Mouse (Mus musculus) cerebellum, postnatal 25 days (tissue): Measurements from ENCODE around the gene Gfer.
"Not testable (repeated sequence)": the region's sequence is repeated elsewhere in the genome, so short reads cannot be mapped to it uniquely, and the experiment has no call there.

Experiments used
- DNase-seq, 2 experiments: peaks; one replicate each; pipeline ENCODE4 v3.0.0; 2021; ENCODE audit warnings: mixed read lengths in 2 of 2

Gene Gfer

GRCm38 (mm10) chr17:24722220-24722924 lies 26.4 kb upstream of the Gfer start:
- DNase-seq, result no peak

GRCm38 (mm10) chr17:24721383-24721955 lies 25.5 kb upstream of the Gfer start:
- DNase-seq, result not testable (repeated sequence)

DNA sequence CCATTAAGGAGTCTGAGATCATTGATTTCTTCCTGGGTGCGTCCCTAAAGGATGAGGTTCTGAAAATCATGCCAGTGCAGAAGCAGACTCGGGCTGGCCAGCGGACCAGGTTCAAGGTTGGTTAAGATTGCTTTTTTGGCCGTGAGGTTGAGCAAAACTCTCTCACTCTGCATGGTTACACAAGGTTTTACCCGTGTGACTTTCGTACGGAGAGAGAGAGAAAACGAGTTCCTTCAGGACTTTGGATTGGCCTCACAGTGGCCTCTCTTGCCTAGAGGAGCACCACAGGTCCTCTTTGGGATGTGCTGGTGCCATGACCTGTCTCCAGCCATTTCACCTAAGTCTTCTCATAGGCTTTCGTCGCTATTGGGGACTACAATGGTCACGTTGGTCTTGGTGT lies 24.7 kb upstream of the Gfer start:
- not testable (repeated sequence) for DNase-seq

DNA sequence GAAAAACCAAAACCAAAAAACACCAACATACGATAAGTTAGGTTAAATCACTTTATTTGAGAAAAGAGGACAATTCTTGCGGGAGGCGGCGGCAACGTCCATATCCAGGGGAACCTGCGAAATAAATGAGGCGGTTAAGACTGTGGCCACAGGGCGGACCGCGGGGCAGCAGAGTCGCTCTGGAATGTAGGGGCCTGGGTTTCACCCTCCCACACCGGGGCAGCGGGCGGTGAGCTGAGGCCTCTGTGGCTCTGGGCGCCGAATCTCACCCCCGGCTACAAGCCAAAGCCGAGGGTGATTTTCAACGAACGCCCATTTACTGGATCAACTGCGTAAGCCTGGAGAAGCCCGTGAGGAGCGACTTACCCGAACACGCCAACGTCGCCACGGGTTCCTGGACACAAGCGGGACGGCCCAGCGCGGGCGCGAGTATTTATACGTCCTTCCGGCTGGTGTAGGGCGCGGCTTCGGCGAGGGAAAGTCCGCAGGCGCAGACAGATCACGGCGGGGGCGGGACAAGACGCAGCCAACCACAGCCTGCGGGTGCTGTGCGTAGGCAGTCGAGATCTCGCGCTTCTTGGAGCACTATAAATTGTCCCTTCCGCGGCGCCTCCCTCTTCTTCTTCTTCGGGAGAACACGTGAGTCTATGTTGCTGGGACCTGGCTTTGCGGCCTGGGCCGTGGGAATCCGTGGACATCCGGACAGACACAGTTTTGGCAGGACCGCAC lies 23.7 kb upstream of the Gfer start:
- DNase-seq, result peak; percentile 97 to 99

GRCm38 (mm10) chr17:24718938-24719337 lies 23.0 kb upstream of the Gfer start:
- not testable (repeated sequence) for DNase-seq

GRCm38 (mm10) chr17:24717943-24718342 lies 22.0 kb upstream of the Gfer start, which contains the start of the genes Rnf151 and Rps2:
TSS of gene Rnf151 (minus strand) at chr17:24718063.
TSS of gene Rps2 (plus strand) at chr17:24718116.
- DNase-seq, result no peak

DNA sequence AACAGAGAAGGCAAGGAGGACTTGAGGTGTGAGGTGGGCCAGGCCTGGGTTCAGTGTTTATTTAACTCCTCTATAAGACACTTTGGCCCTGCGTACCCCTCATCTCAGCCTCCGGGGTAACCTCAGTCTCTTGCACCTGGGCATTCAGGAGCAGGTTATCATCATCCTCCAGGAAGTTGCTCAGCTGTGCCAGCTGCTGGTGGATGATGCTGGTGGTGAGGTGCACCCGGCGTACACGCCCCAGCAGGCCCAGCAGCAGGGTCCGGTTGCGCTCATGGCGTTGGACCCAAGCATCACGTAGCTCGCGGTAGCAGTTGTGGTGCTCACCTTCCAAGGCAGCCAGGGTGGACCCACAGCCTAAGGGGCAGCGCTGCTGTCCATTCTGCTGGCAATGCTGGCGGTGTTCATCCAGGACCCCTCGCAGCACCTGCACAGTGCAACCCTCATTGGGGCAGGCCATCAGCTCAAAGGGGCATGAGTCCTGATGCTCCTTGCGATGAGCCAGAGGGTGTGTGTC lies 20.3 kb upstream of the Gfer start:
- DNase-seq, result no peak

GRCm38 (mm10) chr17:24715556-24715955 lies 19.6 kb upstream of the Gfer start:
- no peak for DNase-seq

GRCm38 (mm10) chr17:24708646-24709045 lies 12.7 kb upstream of the Gfer start:
- no peak for DNase-seq

DNA sequence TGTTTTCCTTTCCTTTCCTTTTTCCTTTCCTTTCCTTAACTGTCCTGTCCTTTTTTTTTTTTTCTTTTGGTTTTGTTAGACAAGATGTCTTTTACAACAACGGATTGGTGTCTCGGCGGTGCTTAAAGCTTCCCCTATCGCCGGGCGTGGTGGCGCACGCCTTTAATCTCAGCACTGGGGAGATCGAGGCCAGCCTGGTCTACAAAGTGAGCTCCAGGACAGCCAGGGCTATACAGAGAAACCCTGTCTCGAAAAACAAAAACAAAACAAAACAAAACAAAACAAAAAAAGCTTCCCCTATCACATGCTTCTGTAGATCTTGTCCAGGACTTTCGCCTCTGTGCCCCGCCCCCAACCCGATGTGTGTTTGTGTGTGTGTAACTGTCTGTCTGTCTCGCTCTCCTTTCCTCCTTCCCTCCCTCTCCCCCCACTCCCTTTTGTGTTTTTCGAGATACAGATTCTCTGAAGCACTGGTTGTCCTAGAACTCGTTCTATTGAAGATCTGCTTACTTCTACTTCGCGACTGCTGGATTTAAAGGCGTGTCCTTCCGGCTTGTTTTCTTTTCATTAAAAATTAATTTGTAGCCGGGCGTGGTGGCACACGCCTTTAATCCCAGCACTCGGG lies 12.0 kb upstream of the Gfer start:
- DNase-seq, result no peak

DNA sequence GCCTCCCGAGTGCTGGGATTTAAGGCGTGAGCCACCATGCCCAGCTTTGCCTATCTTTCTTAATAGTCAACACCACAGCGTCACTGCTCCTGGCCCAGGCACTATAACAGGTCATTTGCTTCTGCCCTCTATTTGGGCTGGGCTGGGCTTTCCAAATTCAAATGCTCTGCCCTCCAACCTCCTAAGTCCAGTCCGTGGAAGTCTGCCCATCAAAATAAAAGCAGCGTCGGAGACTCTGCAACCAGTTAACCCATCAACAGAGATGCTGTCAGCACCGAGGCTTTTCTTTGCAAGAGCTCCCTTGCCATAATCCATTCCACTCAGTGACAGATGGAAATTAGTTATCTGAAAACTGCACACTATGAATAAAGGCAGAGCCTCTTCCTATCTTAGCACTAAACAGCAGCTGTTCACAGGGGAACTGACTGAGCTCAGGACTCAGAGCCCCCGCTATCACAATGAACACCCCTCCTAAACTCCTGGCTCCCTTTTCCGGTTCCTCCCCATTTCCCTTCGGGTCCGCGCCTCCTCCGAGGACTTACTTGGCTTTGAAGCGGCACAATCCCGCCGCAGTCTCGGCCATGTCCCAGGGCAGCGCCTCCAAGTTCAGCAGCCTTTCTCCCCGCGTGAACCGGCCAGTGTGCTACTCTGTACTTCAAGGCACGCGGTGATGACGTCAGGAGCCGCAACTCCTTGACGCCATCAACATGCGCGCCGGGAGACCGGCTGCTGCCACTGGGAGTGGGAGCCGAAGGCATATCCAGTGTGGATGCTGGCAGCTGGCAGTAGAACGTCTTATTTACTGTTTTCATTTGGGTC lies 11.2 kb upstream of the Gfer start, which contains the start of gene Tbl3:
Gene Tbl3, minus strand, starts transcription at position 679 of the 819 bp plus-strand sequence.
- peak; percentile 94 to 97 for DNase-seq

DNA sequence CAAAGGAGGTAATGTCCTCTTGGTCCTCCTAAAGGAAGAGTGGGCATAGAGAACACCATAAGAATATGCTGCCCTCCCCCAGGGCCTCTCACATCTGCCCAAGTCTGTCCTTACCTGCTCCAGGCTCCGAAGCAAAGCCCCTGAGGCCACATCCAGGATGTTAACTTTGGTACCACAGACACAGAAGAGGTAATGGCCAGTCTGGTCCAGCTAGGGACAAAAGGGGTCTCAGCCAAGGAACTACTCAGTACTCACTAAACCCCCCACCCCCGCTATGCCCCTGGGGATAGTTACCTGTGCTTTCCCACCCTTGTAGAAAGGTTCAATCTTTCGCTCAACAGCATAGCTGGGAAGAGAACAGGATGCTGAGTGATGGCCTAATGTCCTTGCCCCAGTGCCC lies 9.9 kb upstream of the Gfer start:
- no peak for DNase-seq

DNA sequence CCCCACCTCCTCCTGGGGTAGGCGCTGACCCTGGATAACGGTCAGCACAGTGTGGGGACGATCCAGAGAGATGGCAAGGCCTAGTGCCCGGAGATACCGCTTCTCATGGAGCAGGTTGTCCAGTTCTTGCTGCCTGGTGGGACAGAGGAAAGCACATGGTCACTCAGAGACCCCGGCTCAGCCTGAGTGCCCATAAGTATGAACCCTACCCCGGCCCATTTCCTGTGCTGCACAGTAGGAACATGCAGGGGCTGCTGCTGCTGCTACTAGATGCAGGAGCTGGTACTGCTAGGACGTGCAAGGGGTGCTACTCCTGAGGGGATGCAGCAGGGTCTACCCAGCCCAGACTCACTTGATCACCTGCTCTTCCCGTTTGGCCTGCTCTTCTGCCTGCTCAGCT lies 5.3 kb upstream of the Gfer start:
- no peak for DNase-seq

GRCm38 (mm10) chr17:24699473-24699872 lies 3.5 kb upstream of the Gfer start:
- DNase-seq, result no peak

DNA sequence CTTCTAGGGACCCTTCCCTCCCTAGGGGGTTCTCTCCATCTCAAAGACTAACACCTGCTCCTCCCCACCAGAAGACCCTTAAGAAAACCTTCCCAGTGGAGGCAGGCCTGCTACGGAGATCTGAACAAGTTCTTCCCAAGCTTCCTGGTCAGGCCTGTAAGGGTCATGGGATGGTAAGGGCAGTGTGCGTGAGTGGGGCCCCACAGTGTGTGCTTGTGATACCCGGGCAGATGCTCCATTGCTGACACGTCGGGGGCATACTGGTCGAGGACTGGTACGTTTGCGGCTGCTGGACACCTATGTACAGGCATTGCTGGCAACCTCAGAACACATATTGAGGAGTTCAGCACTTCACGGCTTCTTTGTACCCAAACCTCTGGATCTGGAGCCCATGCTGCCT lies 2.8 kb upstream of the Gfer start:
- no peak for DNase-seq

DNA sequence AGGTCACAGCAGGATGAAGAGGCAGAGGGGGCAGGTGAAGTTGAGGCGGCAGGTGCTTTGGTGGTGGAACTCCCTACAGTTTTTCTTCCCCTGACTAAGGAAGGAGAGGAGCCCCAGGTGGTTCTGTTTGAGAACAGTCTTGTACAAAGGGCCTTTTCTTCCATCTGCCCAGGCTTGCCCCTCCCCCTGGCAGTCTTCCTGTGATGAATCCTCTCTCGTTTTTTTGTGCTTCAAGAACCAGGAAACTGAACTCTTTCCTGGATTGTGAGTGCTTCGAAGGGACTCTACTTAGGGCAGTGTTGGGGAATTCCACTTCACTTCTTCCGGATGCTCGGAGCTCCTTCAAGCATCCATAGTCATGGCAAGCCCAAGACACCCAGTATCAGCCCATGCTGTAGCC lies 2.0 kb upstream of the Gfer start:
- DNase-seq, result no peak

GRCm38 (mm10) chr17:24695326-24696010 lies 488 bp downstream of the Gfer start:
- DNase-seq, result no peak

DNA sequence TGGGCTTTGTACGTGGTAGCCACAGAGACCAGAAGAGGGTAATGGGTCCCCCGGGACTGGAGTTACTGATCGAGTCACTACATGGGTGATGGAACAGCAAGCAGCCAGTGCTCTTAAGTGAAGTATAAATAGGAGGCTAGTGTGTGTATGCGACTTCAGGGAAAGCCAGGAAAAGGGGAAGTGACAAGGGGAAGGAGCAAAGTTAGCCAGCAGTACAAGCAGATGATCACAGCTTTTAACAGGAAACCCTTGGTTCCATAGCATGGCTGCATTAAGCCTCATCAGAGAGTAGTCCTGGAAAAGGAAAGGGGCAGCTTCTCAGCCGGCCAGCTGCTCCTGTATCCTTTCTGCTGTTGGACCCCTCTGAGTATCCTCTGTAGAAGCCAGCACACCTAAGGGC lies 3.6 kb downstream of the Gfer start:
- no peak for DNase-seq

GRCm38 (mm10) chr17:24689251-24690081 lies 6.5 kb downstream of the Gfer start, which contains the start of gene Syngr3:
TSS of gene Syngr3 (minus strand) at chr17:24689955.
- DNase-seq, result peak; percentile 75 to 81

DNA sequence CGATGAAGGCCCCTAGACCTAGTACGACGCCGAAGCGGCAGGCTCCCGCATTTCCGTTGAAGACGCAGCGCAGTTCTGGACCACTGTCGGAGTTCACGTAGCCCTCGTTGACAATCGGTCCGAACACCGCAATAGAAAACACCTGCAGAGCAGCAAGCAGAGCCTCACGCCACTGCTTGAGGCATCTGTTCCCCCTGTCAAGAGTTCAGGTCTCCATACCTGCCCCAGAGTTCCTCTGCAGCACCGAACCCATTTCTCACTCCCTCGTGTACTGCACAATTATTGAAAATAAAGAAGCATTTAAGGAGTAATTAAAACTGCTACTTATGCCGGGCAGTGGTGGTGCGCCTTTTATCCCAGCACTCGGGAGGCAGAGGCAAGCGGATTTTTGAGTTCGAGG lies 8.4 kb downstream of the Gfer start:
- no peak for DNase-seq
